Mouse (Mus musculus) ES-Bruce4 (cell line): Measurements from ENCODE around the gene Pip5k1a.

ENCODE experiments used
- CTCF ChIP-seq: IDR thresholded peaks from one replicate; pipeline ENCODE4 v1.8.1; 2011; ENCODE audit warnings: low read depth, low read length
- EP300 ChIP-seq: IDR thresholded peaks from 2 replicates; pipeline ENCODE4 v1.6.1; 2011; ENCODE audit warnings: low read depth, low read length; ENCODE audit not compliant: insufficient read depth

DNA sequence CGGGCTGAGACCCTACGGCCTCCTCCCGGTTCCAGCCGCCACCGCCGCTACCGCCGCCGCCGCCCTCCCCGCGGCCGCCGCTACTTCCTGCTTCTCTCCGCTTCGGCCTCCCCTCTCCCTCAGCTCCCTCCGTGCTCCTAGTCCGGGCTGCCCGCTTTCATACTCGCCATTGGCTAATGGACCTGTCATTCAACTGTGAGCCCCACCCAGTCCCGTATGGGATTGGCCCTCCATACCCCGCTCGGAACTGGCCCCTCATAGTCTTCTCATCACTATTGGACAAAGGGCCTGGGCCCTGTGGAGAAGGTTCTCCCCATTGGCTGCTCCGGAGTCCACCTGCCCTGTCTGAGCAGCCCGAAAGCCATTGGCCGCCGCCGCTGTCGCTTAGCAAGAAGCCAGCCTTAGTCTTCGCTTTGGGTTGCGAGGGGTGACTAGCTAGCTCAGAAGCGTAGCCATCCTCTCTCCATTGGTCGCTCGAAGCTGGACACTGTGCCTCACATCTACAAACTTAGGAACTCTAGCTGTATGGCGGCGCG is 91.3 kb downstream of the Pip5k1a start, which contains the start of gene Zfp687:
- TF ChIP-seq CTCF (no peak), EP300 (no peak)
